Mouse (Mus musculus): Measurements from ENCODE around the gene Rer1.
A peak's percentile ranks its signal among the peaks of the same experiment; 100 is the strongest.

The Rer1 gene

DNA sequence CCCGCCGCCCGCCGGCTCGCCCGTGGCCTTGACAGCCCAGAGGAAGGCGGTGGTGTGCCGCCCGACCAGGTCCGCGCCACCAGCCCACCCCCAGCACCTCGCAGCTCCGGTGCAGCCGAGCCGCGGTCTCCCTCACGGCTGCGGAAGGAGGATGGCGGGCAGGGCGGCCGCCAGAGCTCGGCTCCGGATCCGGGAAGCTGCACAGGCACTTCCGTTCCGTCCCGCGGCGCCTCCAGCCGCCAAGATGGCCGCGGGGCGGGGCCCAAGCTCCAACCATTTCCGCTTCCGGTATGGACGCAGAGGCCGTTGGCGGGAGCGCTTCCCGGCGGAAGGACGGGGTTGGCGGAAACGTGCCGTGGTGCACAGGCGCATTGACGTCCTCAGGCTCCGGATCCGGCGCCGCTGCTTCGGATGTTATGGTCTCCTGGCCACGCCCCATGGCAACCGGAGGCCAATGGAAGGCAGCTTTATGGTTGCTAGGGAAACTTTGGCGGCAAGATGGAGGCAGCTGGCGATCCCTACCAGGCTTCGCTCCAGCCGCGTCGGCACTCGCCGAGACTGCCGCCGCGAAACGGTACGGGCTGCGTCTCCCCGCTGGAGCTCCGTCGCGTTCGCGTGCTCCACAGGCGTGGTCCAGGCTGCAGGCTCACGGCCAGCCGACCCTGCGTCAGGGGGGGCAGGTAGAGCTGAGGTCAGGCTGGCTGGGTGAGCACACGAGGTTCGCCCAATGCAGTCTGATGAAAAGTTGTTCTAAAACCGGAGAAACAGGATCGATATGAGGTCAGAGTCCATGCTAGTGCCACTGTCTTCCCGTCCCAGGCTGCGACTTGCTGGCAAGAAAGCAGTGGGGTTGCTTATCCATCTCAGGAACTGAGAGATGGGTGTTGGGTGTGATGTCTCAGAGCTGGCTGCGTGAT, at the start of gene Rer1, which contains the start of gene Morn1:
Gene Rer1 (minus strand): TSS at position 275 of the 917 bp plus-strand sequence.
Gene Morn1 (plus strand): TSS at position 470 of the 917 bp plus-strand sequence.
- DNase-seq, result peak; percentile 100

DNA sequence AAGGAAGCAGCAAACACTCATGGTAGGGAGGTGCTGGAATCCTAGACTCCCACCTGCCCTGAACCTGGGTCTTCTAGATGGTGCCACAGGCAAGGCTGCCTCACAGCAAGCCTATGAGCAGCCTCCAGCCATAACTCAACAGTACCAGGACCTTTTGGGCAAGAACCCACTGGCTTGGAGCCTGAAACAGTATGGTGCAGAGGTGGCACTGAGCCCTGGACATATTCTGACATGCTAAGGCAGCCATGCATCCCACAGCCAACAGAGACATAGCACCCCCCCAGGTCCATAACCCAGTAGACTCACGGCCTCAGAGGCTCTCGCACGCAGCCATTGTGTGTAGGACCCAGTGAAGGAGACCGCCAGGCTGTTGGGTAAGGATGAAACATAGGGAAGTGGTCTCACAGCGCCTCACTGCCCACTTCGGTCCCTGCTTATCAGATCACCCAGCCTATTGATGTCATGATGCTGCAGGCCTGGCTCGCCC, 48.5 kb upstream of the Rer1 start:
- no peak for DNase-seq

DNA sequence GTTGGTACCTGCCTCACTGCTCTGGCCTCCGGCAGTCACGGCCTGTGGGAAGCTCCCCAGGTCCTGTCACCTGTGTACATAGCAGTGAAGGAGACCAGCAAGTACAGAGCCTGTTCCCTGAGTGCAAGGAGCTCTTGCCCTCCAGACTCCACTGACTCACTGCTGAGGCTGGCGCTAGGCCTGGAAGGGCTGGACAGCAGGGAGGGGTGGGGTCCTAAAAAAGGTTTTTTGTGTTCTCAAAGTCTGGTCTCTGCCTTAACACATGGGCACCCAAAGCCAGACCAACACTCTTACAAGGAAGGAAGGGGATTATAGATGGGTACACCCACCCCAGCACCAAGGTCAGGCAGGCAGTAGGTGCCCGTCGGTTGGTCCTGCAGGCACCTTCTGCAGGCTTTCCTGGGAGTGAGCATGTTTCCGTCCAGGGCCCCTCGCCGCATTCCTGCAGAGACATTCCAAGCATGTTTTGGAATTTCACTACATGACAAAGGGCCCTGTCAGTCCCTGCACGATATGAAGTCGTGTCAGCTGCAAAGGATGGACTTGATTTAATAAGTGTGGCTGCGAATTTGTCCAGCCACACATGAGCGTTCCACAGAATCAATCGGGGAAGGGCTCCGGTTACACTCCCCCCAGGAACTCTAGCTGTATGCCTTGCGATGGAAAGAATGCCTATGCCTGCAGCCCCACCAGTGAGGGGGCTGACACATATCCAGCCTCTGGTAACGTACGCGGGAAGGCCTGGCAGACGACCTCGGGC, 47.7 kb upstream of the Rer1 start:
- DNase-seq, result peak; percentile 39 to 57

DNA sequence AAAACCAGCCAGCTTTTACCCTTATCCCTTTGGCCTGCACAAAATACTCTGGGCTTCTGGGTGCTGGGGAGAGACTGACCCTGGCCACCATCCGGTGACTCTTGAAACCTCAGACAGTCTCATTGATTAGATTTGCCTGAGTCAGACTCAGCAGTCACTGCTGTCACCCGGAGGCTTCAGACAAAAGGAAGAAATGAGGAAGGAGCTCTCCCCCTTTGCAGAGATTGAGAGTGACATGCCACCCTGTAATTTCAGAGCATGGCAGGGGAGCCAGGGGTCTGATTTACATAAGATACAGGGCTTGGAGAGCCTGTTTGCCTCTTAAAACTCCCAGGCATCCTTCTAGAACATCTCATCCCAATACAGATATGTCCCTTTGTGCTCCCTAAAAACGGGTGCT, 47.0 kb upstream of the Rer1 start:
- no peak for DNase-seq

DNA sequence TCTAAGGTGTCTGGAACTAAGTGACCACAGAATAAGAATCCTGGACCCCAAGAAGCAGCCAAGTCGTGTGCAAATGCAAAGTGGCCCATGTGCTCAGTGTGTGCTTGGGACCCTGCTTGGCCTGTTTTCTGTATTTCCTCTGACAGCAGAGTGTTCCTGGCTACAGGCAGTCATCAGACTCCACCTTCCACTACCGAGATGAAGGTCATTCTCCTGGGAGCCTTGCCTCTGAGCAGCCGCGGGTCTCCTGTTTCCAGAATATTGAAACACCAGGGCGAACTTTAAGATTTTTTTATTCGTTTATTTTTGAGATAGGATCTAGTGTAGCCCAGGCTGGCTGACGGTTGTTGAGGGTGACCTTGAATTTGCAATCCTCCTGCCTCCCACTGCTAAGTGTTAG, 44.4 kb upstream of the Rer1 start:
- no peak for DNase-seq

DNA sequence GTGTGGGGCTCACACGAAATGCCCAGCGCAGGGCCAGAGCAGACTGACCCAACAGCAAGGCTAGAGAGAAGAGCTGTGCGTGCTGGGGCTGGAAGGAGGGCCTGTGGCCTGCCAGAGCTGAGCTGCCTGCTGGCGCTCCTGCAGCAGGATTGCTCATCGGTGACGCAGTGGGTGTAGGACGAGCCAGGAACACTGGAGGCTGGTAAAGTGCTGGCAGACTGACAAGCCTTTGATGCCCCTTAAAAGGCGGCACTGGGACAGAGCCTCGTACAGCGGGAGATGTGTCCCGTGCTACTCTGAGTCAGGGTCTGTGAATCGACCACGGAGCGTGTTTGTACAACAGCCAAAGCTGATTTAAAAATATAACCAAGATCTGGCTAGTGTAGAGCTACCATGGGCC, 43.8 kb upstream of the Rer1 start:
- DNase-seq, result no peak

DNA sequence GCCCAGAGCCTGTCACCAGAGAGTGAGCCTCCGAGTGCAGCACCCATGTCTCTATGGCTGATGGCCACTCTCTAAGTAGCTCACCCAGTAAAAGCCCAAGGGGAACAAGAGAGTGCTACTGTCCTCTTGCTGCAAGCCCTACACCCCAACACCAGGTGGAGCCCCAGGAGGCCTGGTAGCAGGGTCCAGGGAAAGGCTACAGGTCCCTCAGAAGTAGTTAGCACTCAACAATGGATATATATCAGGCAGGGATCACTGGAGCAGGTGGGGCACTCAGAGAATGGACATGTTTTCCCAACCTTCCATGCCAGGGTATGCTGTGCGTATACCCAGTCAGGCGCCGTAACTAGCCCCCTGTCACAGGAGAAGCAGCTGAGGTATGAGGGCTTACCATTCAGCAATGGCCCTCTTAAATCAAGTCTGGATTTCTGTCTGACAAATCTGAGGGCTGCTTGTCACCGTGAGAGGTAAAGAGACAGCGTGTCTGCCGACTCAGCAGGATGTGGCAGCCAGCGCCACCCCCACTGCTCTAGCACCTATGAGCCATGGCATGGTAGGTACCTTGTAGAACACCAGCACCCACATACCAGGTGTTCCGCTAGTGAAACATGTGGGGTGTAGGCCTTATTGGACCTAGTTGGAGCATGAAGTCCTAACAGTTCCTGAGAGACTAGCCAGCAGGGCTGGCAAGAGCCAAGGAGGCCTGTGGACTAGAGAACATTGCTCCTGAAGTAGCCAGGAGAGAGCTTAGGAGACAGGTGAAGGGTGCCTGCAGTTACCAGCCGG, 43.1 kb upstream of the Rer1 start:
- DNase-seq, result peak; percentile 71 to 77

DNA sequence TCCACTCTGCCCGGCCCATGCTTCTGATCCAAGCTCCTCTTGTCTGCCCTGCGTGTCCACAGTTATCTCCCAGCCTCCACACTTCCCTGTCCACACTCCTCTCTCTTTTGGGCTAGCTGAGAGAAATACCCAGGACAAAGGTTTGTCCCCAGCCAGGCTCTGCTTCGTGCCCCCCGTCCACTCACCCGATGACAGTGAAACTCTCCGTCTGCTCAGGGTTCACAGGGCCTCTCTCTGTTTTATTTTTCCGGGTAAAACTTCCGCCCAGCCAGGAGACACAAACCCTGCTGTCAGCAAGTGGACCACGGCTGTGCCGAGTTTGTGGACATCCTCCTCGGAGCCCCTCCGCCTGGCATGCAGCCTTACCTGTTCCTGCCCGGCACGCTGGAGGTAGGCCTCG, 42.2 kb upstream of the Rer1 start:
- DNase-seq, result no peak

DNA sequence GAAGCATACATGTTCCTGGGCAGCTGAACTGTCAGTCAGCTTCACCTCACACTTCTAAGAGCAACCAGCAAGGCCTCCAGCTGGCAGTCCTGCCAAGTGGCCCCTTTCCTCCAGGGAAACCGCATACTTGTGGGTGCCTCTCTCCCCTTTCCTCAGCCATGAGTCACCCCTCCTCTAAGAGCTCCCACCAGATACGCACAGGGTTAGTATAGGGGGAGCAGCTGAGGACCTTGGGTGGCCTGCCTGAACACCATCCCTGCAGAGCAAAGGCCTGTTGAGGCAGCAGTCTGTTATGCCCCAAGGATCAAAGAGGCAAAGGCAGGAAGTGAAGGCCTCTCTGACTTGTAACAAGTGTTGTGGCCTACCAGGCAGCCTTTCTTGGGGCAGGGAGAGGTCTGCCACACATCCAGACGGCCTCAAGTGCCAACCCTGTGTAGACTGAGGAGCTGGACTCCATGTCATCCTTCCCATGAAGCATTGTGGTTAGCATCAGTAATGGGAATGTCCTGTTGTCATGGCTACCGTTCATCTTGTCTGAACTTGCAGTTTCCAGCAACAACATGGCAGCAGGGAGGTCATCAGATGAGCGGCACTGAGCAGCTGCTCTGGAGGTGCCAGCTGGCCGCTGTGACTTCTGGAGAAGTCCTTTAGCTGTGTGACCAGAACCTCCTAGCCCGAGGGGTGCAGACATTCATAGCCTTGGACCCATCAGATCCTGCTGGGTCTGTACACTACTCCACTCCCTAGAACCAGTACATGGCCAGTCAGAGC, 40.6 kb upstream of the Rer1 start:
- DNase-seq, result no peak

DNA sequence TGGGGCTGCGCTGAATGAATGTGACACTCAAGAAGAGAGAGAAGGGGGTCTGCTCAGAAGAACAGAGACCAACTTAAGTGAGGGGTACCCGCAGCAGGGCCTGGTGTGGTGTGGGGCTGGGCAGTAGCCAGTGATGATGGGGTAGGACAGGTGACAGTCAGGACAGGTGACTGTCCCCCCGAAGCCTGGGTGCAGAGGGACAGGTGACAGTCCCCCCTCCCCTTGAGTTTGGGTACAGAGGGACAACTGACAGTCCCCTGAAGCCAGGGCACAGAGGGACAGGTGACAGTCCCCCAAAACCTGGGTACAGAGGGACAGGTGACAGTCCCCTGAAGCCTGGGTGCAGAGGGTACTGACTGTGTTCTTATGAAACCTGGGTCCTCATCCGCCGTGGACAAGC, 40.0 kb upstream of the Rer1 start:
- DNase-seq, result no peak

DNA sequence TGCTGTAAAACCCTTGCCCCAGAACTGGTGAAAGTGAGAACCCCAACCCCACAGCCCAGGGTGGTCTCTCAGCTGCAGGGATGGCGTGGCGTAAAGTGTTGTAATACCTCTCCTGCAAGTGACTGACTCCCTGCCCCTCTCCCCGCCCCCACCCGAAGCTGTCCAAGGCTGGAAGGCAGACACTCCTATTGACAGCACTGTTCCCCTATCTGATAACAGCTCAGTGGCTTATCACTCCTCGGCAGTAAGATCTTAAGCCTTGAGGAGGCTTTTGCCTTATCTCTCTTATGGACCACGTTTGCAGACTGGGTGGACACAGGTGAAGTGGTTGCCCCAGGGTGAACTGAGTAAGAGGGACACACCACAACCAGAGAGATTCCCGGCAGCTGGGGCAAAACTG, 39.1 kb upstream of the Rer1 start:
- DNase-seq, result no peak

DNA sequence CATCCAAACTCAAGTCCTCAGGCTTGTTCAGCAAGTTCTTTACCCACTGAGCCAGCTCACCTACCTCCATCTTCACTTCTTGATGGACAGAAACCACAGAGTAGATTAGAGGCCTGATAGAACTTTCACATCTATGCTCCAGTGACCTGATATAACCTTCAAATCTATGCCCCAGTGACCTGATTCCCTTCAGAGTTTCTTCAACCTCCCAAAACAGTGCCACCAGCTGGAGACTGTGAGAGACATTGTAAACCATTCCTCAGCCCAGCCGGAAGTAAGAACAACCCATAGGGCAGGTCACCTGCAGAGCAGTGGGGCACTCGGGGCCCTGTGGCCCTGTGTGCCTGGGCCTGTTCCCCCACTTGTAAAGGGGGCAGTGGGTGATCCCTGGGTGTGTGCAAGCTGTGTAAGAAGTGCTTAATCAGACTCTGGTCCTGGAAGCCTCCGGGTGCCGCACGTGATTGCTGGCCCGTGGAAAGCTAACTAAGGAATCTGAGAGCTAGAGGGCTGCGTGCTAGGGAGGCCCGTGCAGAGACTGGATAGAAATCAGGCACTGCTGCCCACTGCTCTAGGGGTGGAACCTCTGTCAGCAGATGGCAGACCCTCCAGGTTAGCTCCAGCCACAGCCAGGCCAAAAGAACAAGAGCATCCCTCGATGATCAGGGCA, 37.8 kb upstream of the Rer1 start:
- DNase-seq, result peak; percentile 49 to 67

DNA sequence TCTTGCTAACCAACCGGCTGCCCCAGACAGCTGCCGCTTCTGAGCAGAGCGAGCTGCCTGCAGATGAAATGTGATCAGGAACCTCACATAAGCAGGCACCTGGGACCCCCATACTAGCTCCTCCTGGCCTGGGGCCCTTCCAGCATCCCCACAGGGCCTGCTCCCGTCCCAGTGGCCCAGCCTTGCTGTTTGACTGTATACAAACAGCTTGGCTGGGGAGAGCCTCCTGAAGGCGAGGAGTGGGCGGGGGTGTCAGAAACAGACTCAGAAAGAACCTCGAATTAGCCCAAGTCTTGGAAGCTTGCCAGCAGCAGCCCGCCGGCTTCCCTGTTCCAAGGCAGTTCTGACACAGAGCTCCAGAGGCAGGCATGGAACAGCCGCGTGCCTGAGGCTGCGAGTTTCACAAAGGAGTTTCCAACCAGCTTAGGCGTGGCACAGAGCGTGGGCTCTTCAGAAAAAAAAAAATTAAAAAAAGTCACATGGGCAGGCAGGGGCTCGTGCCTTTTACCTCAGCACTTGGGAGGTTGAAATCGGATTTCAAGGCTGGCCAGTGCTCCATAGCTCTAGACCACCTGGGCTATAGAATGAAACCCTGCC, 36.4 kb upstream of the Rer1 start:
- DNase-seq, result peak; percentile 61 to 67

DNA sequence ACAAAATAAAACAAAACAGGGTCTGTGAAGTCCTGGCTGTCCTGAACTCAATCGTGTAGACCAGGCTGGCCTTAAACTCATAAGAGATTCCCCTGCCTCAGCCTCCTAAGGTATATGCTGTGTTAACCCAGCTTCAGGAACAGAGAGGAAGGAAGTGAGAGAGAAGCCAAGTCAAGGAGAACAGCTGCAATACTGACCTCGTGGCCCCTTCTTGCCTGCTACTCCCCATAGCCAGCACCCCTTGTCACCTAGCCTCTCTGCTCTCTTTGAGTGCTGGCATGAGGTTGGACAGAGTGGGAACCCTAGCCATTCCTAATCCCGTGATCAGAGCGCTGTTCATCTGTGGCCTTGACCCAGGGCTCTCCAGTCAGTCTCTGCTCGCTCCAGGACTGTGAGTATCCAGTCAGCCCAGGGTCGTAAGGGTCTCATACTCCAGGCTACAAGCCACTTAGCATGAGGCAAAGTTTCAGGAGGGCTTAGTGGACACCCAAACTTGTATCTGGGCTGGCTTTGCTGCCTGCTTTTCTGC, 35.8 kb upstream of the Rer1 start:
- DNase-seq, result no peak

DNA sequence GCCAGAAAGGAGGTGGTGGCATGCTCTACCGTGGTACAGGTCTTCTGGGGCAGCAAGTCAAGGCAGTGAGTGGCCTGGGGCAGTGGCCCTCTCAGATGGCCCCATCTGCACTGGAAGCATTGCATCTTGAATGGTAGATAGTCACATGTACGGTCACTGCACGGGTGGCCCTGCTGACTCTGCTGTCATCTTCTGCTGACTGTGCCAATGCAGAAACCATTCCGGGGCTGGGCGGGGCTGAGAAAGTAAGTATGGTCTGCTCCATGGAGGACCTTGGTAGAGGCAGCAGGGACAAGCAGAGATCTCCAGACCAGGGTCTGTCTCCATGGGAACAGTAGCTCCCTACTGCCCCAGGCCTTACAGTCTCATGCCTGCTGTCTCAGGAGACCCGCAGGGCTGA, 35.0 kb upstream of the Rer1 start:
- DNase-seq, result no peak

DNA sequence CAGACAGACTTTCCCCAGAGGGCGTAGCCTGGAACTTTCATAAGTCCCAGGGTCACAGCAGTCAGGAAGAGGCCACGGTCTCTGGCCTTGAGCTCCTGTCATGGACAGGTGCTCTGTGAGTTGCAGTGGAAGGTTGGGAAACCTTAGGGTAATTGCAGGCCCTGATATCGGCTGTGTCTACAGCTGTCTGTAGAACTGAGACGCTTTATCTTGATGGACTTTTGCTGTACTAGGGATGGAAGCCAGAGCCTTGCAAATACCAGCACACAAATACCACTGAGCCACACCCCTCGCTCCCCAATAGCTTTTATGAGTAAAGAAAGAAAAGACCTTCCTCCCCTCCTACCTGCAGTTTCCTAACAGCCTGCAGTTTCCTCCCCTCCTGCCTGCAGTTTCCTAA, 34.4 kb upstream of the Rer1 start:
- DNase-seq, result no peak

DNA sequence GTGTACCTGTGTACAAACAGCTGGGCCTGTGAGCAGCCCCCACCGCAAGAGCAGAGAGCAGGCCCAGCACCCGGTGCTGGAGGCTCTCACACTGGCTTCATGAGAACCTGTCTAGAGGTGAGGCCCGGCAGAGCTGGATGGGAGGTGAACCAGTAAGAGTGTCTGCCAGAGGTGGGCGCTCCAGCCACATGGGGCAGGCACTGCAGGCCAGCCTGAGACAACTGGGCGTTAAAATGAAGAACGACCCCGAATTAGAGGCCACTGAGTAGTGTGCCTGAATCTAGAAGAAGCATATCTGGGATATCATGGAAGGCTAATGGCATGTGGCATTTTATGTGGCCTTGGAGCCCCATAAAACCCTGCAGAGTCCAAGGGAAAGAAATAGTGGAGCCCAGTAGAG, 33.9 kb upstream of the Rer1 start:
- no peak for DNase-seq

DNA sequence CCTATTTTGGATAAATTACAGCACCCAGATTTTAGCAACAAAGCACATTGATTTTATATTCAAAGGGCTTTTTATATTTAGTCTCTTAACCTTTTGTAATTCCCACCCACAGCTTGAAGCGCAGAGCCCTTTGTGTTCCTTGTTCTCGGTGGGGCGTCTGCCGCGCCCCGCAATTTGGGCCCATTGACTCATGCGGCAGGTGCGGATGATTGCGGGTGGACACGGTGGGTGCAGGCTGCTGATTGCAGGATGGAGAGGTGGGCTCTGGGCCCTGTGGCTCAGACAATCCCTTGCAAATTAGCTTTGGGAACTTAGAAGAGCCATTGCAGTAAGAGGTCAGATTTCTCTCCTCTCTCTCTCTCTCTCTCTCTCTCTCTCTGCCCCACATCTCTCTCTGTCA, 32.1 kb upstream of the Rer1 start:
- no peak for DNase-seq

DNA sequence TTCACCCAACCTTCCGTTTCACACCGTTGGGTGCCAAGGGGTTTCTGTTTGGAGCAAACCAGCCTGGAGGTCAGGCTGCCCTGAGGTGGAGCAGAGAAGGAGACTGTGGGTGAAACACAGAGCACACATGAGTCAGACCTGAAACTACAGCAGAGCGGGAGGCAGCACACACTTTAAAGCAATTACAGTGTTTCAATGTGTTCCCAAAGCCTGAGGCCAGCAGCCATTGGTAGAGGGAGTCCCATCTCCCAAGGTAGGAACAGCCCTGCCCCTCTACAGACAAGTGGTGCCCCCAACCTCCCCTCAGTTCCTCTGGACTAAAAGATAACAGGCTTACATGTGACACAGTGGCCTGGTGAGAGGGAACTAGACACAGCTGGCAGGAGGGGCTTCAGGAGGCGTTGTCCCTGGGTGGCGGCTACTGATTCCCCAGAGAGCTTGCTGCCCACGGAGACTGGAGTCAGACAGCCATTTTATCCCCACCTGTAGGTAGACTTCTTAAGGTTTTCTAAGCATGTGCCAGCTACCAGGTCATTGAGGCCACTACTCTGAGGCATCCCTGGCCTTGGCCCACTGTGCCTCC, 31.3 kb upstream of the Rer1 start:
- DNase-seq, result no peak

DNA sequence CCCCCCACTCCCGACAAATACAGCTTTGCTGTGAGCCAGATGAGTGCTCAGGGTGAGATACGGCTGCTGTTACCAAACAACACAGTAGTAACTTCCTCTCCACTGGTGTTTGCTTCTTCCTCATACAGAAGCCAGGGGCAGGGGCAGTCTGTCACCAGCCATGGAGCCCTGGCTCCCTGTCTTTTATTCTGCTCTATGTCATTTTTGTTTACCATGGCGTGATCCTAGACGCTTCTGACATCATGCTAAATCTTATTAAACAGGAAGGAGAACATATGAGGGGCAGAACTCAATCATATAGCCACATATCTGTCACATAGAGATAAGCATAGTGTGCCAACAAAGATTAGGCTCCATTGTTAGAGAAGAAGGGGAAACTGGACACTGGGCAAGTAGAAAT, 30.4 kb upstream of the Rer1 start:
- no peak for DNase-seq

All from kidney, postnatal 25 days (tissue).